Mouse (Mus musculus): ENCODE measurements at regions not wholly inside any gene's neighbourhood (a gene's known extent, or its start where the extent isn't known, plus 50 kb on each side); places are given as distances from the start of the nearest gene placed in this dataset.

GRCm38 (mm10) chr13:59279136-59279535 is 305.9 kb downstream of the Agtpbp1 start:
- TF ChIP-seq POLR2A (IDR thresholded peaks at IDR 0.05; ENCODE audit: low read depth, low read length), result no peak
- no peak for TF ChIP-seq CTCF (conservative IDR thresholded peaks at IDR 0.05; ENCODE audit: insufficient read depth, insufficient read length, low read depth, low read length)
- Histone ChIP-seq H3K27ac (ENCODE audit: insufficient read depth, low read depth, low read length) (no peak overlapping the region), H3K36me3 (ENCODE audit: control insufficient read depth, insufficient read depth, low read length) (no peaks in the 10 kb centered on the region), H3K4me1 (ENCODE audit: control insufficient read depth, insufficient read depth, low read length) (no peaks in the 10 kb centered on the region), H3K4me3 (ENCODE audit: insufficient read depth, low read depth, low read length) (no peak overlapping the region), H3K27me3 (replicated peaks; ENCODE audit: control insufficient read depth, insufficient read depth, low read length) (no peaks in the 10 kb centered on the region)
- no peak for DNase-seq
- 33% methylated on average over 4 of the region's 4 CpGs for WGBS

GRCm38 (mm10) chr13:59271661-59272060 is 313.4 kb downstream of the Agtpbp1 start:
- Histone ChIP-seq H3K27me3 (replicated peaks; ENCODE audit: control insufficient read depth, insufficient read depth, low read length) (no peaks in the 10 kb centered on the region), H3K4me3 (ENCODE audit: insufficient read depth, low read depth, low read length) (no peak overlapping the region), H3K36me3 (ENCODE audit: control insufficient read depth, insufficient read depth, low read length) (no peaks in the 10 kb centered on the region), H3K4me1 (ENCODE audit: control insufficient read depth, insufficient read depth, low read length) (no peaks in the 10 kb centered on the region), H3K27ac (ENCODE audit: insufficient read depth, low read depth, low read length) (no peak overlapping the region)
- TF ChIP-seq CTCF (conservative IDR thresholded peaks at IDR 0.05; ENCODE audit: insufficient read depth, insufficient read length, low read depth, low read length) (no peak), POLR2A (IDR thresholded peaks at IDR 0.05; ENCODE audit: low read depth, low read length) (no peak)
- no peak for DNase-seq
- 85% methylated on average over 4 of the region's 4 CpGs for WGBS

GRCm38 (mm10) chr13:59266854-59267253 is 318.2 kb downstream of the Agtpbp1 start:
- DNase-seq, result no peak
- whole genome bisulfite sequencing, result 39% methylated on average over 4 of the region's 4 CpGs
- no peaks in the 10 kb centered on the region for H3K36me3 ChIP-seq (ENCODE audit: control insufficient read depth, insufficient read depth, low read length)
- no peak for TF ChIP-seq CTCF (conservative IDR thresholded peaks at IDR 0.05; ENCODE audit: insufficient read depth, insufficient read length, low read depth, low read length)
- no peak for TF ChIP-seq POLR2A (IDR thresholded peaks at IDR 0.05; ENCODE audit: low read depth, low read length)
- no peak overlapping the region for H3K4me3 ChIP-seq (ENCODE audit: insufficient read depth, low read depth, low read length)
- H3K27me3 ChIP-seq (replicated peaks; ENCODE audit: control insufficient read depth, insufficient read depth, low read length), result no peaks in the 10 kb centered on the region
- H3K4me1 ChIP-seq (ENCODE audit: control insufficient read depth, insufficient read depth, low read length), result no peaks in the 10 kb centered on the region
- H3K27ac ChIP-seq (ENCODE audit: insufficient read depth, low read depth, low read length), result no peak overlapping the region

- Histone ChIP-seq H3K4me1 (ENCODE audit: control insufficient read depth, insufficient read depth, low read length) (no peaks in the 10 kb centered on the region), H3K27me3 (replicated peaks; ENCODE audit: control insufficient read depth, insufficient read depth, low read length) (no peaks in the 10 kb centered on the region), H3K4me3 (ENCODE audit: insufficient read depth, low read depth, low read length) (no peak overlapping the region), H3K27ac (ENCODE audit: insufficient read depth, low read depth, low read length) (no peak overlapping the region), H3K36me3 (ENCODE audit: control insufficient read depth, insufficient read depth, low read length) (no peaks in the 10 kb centered on the region)
- no peak for DNase-seq
- TF ChIP-seq POLR2A (IDR thresholded peaks at IDR 0.05; ENCODE audit: low read depth, low read length) (no peak), CTCF (conservative IDR thresholded peaks at IDR 0.05; ENCODE audit: insufficient read depth, insufficient read length, low read depth, low read length) (no peak)
- 79% methylated on average over 11 of the region's 11 CpGs for WGBS
These were observed 320.9 kb downstream of the Agtpbp1 start for GRCm38 (mm10) chr13:59264126-59264525.

- H3K4me3 ChIP-seq (ENCODE audit: insufficient read depth, low read depth, low read length), result no peak overlapping the region
- TF ChIP-seq POLR2A (IDR thresholded peaks at IDR 0.05; ENCODE audit: low read depth, low read length), result no peak
- TF ChIP-seq CTCF (conservative IDR thresholded peaks at IDR 0.05; ENCODE audit: insufficient read depth, insufficient read length, low read depth, low read length), result no peak
- no peaks in the 10 kb centered on the region for H3K27me3 ChIP-seq (replicated peaks; ENCODE audit: control insufficient read depth, insufficient read depth, low read length)
- no peak overlapping the region for H3K27ac ChIP-seq (ENCODE audit: insufficient read depth, low read depth, low read length)
- H3K36me3 ChIP-seq (ENCODE audit: control insufficient read depth, insufficient read depth, low read length), result no peaks in the 10 kb centered on the region
- 75% methylated on average over 3 of the region's 3 CpGs for WGBS
- DNase-seq, result no peak
- no peaks in the 10 kb centered on the region for H3K4me1 ChIP-seq (ENCODE audit: control insufficient read depth, insufficient read depth, low read length)
These were observed 323.1 kb downstream of the Agtpbp1 start for GRCm38 (mm10) chr13:59261924-59262323.

- WGBS, result 84% methylated on average over 12 of the region's 12 CpGs
- no peak for TF ChIP-seq POLR2A (IDR thresholded peaks at IDR 0.05; ENCODE audit: low read depth, low read length)
- TF ChIP-seq CTCF (conservative IDR thresholded peaks at IDR 0.05; ENCODE audit: insufficient read depth, insufficient read length, low read depth, low read length), result no peak
- H3K4me1 ChIP-seq (ENCODE audit: control insufficient read depth, insufficient read depth, low read length), result no peaks in the 10 kb centered on the region
- no peak overlapping the region for H3K4me3 ChIP-seq (ENCODE audit: insufficient read depth, low read depth, low read length)
- no peak overlapping the region for H3K27ac ChIP-seq (ENCODE audit: insufficient read depth, low read depth, low read length)
- no peak for DNase-seq
- H3K36me3 ChIP-seq (ENCODE audit: control insufficient read depth, insufficient read depth, low read length), result no peaks in the 10 kb centered on the region
- H3K27me3 ChIP-seq (replicated peaks; ENCODE audit: control insufficient read depth, insufficient read depth, low read length), result no peaks in the 10 kb centered on the region
These were observed 329.1 kb downstream of the Agtpbp1 start for GRCm38 (mm10) chr13:59255798-59256435.

DNA sequence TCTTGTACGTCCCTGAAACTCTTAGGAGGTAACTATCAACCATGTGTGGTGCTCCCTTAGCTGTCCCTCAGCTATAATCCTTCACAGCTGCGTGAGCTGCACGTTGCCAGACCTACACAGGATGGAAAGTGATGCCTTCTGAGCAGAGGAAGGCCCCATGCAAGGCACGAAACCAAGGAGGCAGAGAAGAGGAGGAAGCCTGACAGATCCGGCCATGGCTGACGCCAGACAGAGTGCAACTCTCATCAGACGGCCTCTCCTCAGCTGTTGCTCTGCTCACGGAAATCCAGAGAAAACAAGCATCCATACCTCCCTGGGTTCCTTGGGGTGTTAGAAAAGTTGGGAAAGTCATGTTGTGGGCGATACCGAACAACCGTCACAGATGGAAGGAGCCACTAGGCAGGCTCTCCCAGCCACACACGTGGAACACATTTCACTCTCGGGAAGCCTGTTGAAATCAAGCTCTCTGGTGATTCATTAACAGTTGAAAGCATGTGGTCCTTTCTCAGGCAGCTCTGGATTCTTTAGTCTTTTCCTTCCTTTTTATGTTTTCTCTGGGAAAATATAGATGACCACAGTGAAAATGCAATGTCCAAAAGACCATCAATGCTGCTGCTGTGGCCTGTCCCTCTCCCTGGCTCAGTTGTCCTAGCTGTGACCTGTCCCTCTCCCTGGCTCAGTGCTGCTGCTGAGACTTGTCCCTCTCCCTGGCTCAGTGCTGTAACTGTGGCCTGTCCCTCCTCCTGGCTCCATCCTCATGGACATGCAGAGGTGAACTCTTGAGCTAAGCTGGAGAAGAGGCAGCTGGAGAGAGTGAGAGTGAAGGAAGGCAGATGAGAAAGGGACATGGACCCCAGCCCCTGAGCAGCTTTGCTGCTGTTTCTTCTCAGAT is 331.1 kb downstream of the Agtpbp1 start:
- WGBS, result 38% methylated on average over 13 of the region's 13 CpGs

More for the DNA sequence above, 331.1 kb downstream of the Agtpbp1 start:
- Histone ChIP-seq H3K36me3 (ENCODE audit: control insufficient read depth, insufficient read depth, low read length) (no peaks in the 10 kb centered on the region), H3K27me3 (replicated peaks; ENCODE audit: control insufficient read depth, insufficient read depth, low read length) (no peaks in the 10 kb centered on the region), H3K4me1 (ENCODE audit: control insufficient read depth, insufficient read depth, low read length) (no peaks in the 10 kb centered on the region), H3K27ac (ENCODE audit: insufficient read depth, low read depth, low read length) (no peak overlapping the region), H3K4me3 (ENCODE audit: insufficient read depth, low read depth, low read length) (no peak overlapping the region)
- TF ChIP-seq CTCF (conservative IDR thresholded peaks at IDR 0.05; ENCODE audit: insufficient read depth, insufficient read length, low read depth, low read length), result no peak
- no peak for TF ChIP-seq POLR2A (IDR thresholded peaks at IDR 0.05; ENCODE audit: low read depth, low read length)
- DNase-seq, result peak; percentile 2

Data from kidney, adult 2 months (tissue).